Mouse (Mus musculus) bone marrow, adult 2 months (tissue): ENCODE measurements at regions not wholly inside any gene's neighbourhood (a gene's known extent, or its start where the extent isn't known, plus 50 kb on each side); places are given as distances from the start of the nearest gene placed in this dataset.

Experiments used
- H3K27ac ChIP-seq: fragments of 200-500 bp; 2 replicates; pipeline ENCODE4 v1.5.1; 2012; ENCODE audit warnings: low read depth, mild to moderate bottlenecking, control low read depth, inconsistent platforms, low read length; ENCODE audit not compliant: control insufficient read depth, poor library complexity, insufficient read depth
- H3K4me1 ChIP-seq: fragments of 200-500 bp; 2 replicates; pipeline ENCODE4 v1.6.1; 2011; ENCODE audit warnings: low read length; ENCODE audit not compliant: control insufficient read depth, insufficient read depth
- H3K4me3 ChIP-seq: fragments of 200-500 bp; replicated peaks from 2 replicates; pipeline ENCODE3; 2011; ENCODE audit warnings: mild to moderate bottlenecking, low read depth, low read length, control low read depth; ENCODE audit not compliant: control insufficient read depth
- CTCF ChIP-seq: fragments of 200-500 bp; IDR thresholded peaks from 2 replicates; pipeline ENCODE4 v1.5.1; 2011; ENCODE audit warnings: low read length, control low read depth; ENCODE audit not compliant: control insufficient read depth, insufficient read depth
- POLR2A ChIP-seq: fragments of 200-500 bp; IDR thresholded peaks from 2 replicates; pipeline ENCODE4 v1.6.1; 2011; ENCODE audit warnings: low read depth, mild to moderate bottlenecking, control low read depth, low read length, borderline replicate concordance; ENCODE audit not compliant: control insufficient read depth
- WGBS: fragments of 180-500 bp; shearing (Covaris S2); methylation state at CpG from one replicate; pipeline ENCODE4 v1.1.7; 2018; 5-methylcytosine and 5-hydroxymethylcytosine counted together

DNA sequence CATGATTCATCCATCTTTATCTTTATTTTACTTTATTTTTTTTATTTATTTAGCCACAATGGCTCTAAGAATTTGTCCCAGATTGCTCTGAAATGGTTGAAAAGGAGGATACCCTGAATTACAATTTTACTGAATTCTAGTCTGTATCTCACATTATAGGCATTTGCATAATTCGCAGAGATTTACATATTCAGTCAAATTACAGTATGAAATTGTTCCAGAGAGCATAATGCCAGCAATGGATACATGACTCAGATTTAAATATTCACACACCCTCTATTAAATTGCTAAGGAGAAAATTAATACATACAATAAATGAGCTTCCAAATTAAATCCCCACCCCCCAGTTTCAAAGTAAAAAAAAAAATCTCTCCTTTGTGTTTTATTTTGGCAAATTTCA is 238.8 kb upstream of the Cwc22 start:
- H3K4me3 ChIP-seq: no peak overlapping the region
- H3K27ac ChIP-seq: no peak overlapping the region
- WGBS: 55% methylated on average over 1 of the region's 1 CpGs
- no peaks in the 10 kb centered on the region for H3K4me1 ChIP-seq
- TF ChIP-seq POLR2A (no peak), CTCF (no peak)

DNA sequence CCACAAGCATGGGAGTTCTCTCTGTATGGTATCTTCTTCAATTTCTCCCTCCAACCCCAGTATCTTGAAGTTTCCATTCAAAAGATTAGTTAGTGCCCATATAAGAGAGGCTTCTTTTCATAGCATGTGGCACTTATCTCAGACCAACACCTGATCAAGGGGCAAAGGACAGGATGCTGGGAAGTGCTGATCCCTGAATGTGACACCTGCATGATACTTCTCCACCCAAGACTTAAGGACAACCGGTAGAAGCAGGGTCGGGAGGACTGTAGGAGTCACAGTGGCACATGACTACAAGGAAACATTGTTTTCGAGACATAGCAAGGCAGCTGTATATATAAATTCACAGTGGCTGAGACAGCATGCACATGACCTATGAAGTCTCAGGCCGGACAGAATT is 227.6 kb upstream of the Cwc22 start:
- Histone ChIP-seq H3K27ac (no peak overlapping the region), H3K4me3 (no peak overlapping the region), H3K4me1 (no peaks in the 10 kb centered on the region)
- WGBS: 69% methylated on average over 4 of the region's 4 CpGs
- TF ChIP-seq POLR2A (no peak), CTCF (no peak)

DNA sequence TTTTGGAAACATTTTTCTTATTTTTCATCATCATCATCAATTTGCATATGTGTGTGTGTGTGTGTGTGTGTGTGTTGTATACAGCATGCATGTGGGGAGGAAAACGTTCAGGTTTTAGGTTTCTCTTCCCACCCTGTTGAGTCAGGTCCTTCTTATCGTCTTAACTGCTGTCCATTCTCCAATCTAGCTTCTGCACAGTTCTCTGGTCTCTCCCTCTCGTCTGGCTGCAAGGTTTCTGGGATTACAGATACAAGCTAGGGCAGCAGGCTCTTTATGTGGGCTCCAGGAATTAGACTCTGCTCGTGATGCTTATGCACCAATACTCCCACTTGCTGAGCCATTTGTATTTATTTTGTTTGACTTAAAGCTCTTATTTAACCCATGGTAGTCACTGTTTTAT is 226.6 kb upstream of the Cwc22 start:
- no peak for TF ChIP-seq CTCF
- no peak for TF ChIP-seq POLR2A
- H3K4me3 ChIP-seq: no peak overlapping the region
- H3K27ac ChIP-seq: no peak overlapping the region
- WGBS: 67% methylated on average over 4 of the region's 4 CpGs
- H3K4me1 ChIP-seq: no peaks in the 10 kb centered on the region

DNA sequence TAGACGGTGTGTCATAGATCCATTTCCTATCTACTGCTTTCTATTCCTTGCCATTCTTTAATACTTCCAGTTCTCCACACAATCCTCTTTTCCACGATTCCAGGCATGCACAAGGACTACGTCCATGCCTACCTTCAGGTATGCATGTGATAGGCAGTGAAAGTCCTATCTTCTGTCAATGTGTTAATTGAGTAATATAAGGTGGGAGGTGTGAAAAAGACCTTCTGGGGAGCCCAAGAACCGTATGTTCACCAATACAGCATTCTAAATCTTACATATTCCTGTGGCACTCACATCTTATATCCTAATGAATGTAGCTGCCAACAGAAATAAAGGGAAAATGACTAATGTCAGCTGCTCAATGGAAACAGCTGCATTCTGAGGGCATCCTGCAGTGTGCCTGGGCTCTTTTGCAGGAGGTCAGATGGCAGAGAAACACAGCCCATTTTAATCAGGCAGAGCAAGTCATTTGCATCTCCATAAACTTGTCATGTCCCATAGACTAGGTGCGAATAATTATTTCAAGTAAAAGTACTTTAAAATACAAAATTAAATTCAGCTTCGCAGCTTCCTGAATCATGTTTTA is 224.1 kb upstream of the Cwc22 start:
- Histone ChIP-seq H3K27ac (no peak overlapping the region), H3K4me1 (no peaks in the 10 kb centered on the region), H3K4me3 (no peak overlapping the region)
- no peak for TF ChIP-seq CTCF
- no peak for TF ChIP-seq POLR2A
- 74% methylated on average over 6 of the region's 6 CpGs for WGBS

GRCm38 (mm10) chr2:78165429-78165828 is 219.3 kb upstream of the Cwc22 start:
- H3K4me3 ChIP-seq: no peak overlapping the region
- H3K4me1 ChIP-seq: no peaks in the 10 kb centered on the region
- whole genome bisulfite sequencing: 84% methylated on average over 13 of the region's 13 CpGs
- no peak overlapping the region for H3K27ac ChIP-seq
- no peak for TF ChIP-seq CTCF
- TF ChIP-seq POLR2A: no peak

DNA sequence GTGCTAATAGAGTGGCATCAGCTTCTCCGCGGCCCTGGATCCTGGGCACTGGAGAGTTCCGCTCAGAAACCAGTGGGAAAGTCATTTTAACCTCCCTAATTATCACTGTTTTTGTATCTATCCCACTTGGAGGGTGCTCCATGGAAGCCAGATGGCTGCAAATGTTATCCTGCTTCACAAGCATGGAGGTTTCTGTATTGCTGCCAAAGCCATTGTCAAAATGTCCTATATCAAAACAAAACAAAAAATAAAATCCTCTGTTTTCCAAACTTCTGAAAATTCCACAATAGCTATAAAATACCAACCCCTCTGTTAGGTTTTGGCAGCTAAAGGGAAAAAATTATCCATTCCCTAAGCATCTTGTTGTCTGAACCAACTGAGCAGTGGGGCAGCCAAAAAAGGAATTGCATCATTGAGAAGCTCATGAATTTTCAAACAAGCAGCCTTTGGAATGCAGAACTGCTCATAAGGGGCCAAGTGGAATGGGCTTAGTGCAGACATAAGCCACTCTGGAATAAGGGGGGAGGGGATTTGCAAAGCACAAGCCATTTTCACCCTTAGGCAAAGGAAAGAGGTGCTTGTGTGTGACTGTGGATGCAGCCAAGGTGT is 213.8 kb upstream of the Cwc22 start:
- TF ChIP-seq CTCF (no peak), POLR2A (no peak)
- Histone ChIP-seq H3K4me3 (no peak overlapping the region), H3K27ac (no peak overlapping the region), H3K4me1 (no peaks in the 10 kb centered on the region)
- 87% methylated on average over 3 of the region's 3 CpGs for WGBS

DNA sequence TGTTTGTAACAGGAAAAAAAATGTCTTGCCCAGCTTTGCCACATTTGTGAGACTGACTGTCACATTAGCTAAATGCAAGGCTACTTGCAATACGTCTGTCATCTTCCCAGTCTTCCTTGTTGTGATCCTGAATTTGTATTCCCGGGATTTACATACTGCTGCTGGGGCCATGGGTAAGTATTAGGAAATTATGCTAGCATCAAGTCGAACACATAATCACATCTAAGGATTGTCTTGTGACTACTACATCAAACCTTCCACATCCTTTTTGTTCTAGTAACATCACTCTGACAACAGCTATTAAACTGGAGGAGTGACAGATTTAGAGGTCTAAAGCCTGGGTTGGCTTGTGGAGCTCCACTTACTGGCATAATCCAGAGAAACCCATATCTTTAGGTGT is 164.2 kb upstream of the Cwc22 start:
- H3K4me1 ChIP-seq: no peaks in the 10 kb centered on the region
- H3K4me3 ChIP-seq: no peak overlapping the region
- no peak overlapping the region for H3K27ac ChIP-seq
- no peak for TF ChIP-seq POLR2A
- TF ChIP-seq CTCF: no peak
- WGBS: 73% methylated on average over 3 of the region's 3 CpGs

DNA sequence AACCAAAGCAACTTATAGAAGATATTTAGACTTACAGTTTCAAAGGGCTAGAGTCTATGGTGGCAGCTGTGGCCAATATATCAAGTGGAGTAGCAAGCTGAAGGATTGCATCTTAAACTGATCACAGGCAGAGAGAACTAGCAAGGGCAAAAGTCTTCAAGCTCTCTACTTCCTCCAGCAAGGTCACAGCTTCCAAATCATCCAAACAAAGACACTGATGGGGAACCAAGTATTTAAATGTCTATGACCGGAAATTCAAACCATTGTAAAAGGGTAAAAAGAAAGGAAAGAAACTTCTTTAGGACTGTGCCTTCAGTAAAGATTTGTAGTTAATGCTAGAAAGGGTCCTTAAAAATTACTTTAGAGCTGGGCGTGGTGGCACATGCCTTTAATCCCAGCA is 149.4 kb upstream of the Cwc22 start:
- 83% methylated on average over 2 of the region's 2 CpGs for WGBS
- no peak overlapping the region for H3K27ac ChIP-seq
- TF ChIP-seq CTCF (no peak), POLR2A (no peak)
- H3K4me3 ChIP-seq: no peak overlapping the region
- H3K4me1 ChIP-seq: no peaks in the 10 kb centered on the region

DNA sequence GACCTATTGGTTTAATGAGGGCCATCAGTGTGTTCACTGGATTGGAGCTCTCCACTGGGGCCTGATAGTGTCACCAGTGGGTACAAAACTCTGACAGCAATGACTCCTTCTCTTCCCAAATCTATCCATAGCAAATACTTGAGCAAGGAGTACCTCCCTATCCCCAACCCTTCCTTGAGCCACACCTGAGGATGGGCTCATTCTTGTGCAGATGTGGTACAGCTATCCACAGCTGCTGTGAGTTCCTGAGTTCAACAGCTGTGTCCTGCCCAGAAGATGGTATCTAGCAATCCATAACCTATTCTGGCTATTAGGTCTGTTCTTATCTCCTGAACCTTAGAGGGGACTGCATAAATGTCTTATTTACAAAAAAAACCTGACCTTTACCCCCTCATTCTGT is 148.7 kb upstream of the Cwc22 start:
- no peak for TF ChIP-seq CTCF
- TF ChIP-seq POLR2A: no peak
- H3K27ac ChIP-seq: no peak overlapping the region
- no peak overlapping the region for H3K4me3 ChIP-seq
- no peaks in the 10 kb centered on the region for H3K4me1 ChIP-seq
